Mouse (Mus musculus) thymus, postnatal 4 days (tissue): ENCODE measurements at regions not wholly inside any gene's neighbourhood (a gene's known extent, or its start where the extent isn't known, plus 50 kb on each side); places are given as distances from the start of the nearest gene placed in this dataset.
A peak's percentile ranks its signal among the peaks of the same experiment; 100 is the strongest.

Experiments
- DNase-seq: peaks from one replicate; pipeline ENCODE4 v3.0.0; 2021

DNA sequence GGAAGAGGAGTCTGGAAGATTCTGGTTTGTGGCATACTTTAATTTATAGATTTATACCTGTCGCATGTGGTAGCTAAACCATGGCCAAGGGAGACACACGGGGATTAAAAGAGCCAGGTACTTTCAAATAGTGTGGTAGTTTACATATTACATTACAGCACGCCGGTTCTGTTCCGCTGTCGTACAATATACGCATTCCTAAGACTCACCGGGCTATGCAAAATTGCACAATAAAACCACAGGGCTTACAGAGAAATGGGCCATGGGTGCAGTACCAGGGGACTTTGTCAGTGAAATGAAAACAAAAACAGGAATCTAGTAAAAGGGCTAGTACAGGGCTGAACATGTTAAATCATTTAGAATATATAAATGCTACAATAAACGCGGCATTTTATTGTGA, 100.6 kb downstream of the Tmem30b start:
- DNase-seq, result no peak

DNA sequence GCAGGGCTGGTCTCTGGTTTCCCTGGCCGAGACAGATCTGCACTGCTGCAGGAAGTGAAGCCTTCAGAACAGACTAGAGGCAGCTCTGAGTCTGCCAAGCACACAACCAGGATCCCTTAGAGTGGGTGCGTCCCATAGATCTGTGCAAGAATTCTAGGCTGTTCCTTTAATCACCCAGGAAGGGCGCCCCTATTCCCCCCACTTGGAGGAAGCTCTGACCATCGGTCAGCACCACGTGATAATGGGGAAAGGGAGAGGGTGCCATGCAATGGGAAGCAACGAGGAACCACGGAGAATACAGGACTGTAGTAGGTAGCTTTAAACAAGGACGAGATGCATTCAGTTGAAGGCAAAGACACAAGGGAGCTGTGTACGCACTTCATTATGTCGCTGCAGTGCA, 101.1 kb downstream of the Tmem30b start:
- peak; percentile 26 for DNase-seq

GRCm38 (mm10) chr12:73441326-73441725, 104.9 kb downstream of the Tmem30b start:
- DNase-seq, result no peak

- no peak for DNase-seq
These were observed 111.5 kb downstream of the Tmem30b start for GRCm38 (mm10) chr12:73434684-73435083.

DNA sequence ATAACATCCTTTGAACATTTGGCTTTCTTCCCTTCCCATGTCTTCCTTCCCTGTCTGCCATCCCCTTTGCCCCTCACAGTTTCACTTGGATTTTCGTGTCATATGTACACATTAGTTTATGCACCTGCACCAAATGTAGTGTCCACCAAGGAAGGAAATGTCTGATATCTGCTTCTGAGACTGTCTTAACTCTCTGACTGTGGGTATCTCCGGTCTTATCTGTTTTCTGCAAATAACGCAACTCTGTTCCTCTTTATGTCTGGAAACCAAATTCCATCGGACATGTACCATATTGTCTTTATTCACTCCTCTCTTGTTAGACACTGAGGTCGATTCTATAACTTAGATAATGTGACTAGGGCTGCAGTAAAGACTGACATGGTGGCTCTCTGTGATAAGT, 113.6 kb downstream of the Tmem30b start:
- no peak for DNase-seq

DNA sequence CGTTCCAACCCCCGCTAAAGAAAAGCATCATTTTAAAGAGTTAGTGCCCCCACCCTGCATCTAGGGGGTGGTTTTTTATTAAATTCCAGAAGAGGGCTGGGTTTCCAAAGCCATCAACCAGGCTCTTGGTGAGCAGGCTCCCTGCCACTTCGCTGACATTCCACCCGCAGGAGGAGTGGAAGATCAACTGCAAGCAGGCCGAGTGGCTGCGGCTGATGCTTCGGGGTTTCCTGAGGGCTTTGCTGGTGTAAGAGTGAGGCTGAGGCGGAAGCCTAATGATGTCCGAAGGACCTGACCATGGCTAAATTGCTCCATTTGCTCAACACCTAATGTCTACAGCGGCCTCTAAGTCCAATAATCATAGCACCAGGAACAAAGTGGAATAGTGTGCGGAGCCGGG, 118.0 kb downstream of the Tmem30b start:
- DNase-seq, result no peak

DNA sequence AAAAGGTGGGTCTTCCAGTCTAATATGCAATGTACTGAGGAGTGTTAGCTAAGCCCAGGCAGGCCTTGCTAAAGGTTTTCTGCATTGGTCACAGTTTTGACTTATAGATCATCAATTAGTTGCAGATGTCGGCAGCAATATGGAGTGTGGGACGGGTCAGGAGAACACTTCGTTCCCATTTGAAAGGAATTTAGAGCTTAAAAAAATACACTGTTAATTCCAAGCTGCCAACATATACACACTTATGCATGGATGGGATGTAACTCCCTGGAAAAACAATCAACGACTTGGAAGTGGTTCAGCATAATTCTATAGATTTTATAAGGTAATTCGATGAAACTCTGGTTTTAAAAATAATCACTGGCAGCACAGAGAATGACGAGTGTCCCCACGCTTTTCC, 121.4 kb downstream of the Tmem30b start:
- DNase-seq, result no peak

DNA sequence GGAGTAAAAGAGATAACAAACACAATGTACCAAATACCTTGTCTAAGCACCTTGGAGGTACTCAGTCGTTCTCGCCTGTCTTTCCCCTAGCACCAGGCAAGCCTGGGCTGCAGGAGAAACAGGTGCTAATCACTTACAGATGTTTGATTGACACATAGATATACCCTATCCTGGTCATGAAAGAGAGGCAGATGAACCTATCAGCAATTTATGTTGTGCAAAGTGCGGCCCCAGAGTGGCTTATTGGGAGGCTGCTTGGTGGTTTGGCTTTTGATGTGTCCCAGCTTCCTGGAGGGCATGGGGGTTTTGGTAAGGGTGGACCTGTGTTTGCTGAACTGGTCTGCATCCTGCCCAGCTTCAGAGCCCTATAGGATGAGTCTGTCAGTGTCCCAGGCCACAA, 129.1 kb downstream of the Tmem30b start:
- no peak for DNase-seq

- DNase-seq, result no peak
These were observed 129.8 kb downstream of the Tmem30b start for GRCm38 (mm10) chr12:73416367-73416897.

DNA sequence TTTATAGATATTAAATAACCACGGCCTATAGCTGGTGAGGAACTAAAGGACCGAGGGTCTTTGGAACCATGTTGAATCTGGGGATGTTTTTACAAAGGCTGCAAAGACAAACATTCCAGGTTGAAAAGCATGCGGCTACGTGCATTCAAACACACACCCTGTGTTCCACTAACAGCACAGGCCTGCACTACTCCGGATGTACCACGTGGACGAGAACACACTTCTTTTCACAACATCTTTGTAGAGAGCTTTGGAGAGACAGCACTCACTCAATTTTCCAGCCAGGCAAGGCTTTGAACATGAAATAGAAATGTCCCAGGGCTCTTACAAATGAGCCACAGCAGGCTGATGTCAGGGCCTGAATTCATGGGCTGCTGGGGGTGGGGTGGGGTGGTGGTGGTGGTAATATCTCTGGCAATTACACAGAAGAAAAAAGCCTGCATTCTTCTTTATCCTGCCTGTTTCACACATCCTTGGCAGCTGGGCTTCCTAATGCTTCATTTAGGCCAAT, 129.3 kb downstream of the Slc38a6 start:
- no peak for DNase-seq

DNA sequence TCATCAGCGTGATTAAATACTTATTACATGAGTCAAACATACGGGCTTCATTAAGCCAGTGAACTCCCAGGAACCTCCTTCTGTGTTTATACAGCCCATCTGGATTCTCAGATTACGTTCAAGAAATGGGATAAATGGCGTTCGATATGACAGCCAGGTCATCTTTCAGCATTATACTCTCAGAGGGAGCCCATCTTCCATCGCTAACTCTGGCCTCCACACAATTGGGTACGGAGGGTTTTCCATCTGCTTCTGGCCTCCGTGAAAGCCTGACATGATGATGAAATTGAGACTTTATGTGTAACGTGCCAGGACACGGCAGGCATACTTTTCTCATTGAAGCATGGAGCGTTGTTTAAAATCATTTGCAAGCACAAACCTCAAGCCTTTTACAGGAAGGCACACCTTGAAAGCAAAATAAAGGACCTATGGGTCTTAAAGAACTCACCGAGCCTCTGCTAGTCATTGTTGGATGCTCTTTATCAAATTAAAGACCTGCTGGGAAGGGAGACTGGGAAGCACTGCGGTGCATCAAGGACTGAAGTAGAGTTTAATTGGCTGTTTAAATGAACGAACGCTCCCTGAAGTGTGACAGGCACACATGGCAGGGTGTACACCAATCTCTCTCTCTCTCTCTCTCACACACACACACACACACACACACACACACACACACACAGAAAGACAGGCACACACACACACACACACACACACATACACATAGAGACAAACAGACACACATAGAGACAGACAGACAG, 127.0 kb downstream of the Slc38a6 start:
- DNase-seq, result no peak

GRCm38 (mm10) chr12:73412500-73412899, 125.9 kb downstream of the Slc38a6 start:
- no peak for DNase-seq

GRCm38 (mm10) chr12:73410924-73411323, 124.3 kb downstream of the Slc38a6 start:
- DNase-seq, result no peak

DNA sequence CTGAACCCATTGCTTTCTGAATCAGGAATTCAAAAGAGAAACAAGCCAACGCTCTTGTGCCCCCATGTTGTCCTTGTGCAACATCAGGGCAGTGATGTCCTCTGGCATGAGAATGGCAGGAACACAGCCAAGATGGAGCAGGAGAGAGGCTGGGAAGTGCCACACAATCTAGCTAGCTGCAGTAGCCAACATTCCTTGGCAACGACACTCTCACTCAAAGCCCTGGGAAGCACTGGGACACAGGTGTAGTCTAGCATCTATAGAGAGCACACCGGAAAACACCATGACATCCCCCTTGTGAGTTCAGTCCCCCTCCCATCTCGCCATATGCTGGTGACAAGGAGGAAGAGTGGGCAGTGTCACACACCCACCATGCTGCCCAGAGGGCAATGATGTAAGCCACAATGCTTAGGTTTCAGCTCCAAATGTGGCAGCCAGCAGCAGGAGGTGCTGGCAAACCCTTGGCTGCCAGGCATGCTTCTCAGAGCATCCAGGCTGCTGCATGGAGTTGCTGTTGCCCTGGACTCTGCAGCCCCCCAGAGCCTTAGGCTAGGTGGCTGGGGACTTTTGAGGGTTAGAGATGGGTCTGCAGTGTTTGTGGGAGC, 123.0 kb downstream of the Slc38a6 start:
- DNase-seq, result no peak

DNA sequence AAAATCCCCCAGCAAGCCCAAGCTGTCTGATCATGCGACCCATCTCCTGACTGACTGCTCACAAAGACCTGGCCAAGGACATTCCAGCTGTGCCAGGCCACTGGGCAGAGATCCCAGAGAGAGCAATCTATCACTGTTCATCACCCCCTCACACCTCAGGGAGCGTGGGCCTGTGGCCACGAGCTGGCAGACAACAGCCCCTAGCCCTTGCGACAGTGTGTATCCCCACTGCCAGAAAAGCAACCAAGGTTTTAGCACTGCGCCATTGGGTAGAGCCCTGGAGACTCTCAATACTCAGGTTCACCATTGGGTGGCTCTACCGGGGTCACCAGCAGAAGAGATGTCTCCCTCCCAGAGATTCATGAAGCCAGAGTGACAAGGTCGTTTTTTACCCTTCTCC, 122.0 kb downstream of the Slc38a6 start:
- no peak for DNase-seq

- no peak for DNase-seq
These were observed 121.6 kb downstream of the Slc38a6 start for GRCm38 (mm10) chr12:73408165-73408564.

DNA sequence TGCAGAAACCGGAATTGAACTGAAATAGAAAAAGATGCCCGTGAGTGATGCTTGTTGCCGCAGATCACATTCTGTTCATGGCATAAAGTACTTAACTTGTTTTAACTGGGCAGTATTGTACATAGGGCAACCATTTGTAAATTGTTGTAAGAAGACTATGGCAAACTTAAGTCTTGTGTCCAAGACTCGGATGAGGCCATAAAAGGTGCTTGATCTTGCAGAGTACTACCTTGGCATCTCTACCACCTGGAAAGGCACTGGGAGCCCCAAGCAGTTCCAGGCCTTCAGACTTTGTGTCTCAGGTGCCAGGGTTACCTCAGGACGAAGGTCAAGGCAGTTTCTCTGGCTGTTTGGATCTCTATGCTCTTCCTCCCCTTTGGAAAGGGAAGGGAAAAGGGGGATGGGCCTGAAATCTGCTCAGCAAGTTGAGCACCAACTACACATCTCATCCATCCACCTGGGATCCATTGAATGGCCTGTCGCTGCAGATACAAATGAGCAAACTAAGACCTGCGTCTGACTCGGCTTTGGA, 120.0 kb downstream of the Slc38a6 start:
- no peak for DNase-seq

GRCm38 (mm10) chr12:73405583-73405982, 119.0 kb downstream of the Slc38a6 start:
- DNase-seq, result peak; percentile 10

GRCm38 (mm10) chr12:73405106-73405505, 118.5 kb downstream of the Slc38a6 start:
- DNase-seq, result peak; percentile 4

- peak; percentile 11 for DNase-seq
These were observed 117.4 kb downstream of the Slc38a6 start for GRCm38 (mm10) chr12:73403906-73404474.
